Mouse (Mus musculus) granulocyte monocyte progenitor cell, adult 5-6 weeks (primary cell): Measurements from ENCODE around the gene Sytl4. TPM values are rescaled to one million over a fixed set of nuclear protein-coding genes. Genes with fewer than 3 reads are reported as not detected.

Experiments used
- ATAC-seq: replicated peaks from 2 replicates; pipeline ENCODE4 v1.8.0; 2016; ENCODE audit warnings: mild to moderate bottlenecking, moderate TSS enrichment, inconsistent platforms; ENCODE audit not compliant: poor library complexity, severe bottlenecking
- total RNA-seq, 2 experiments: library from RNA; stranded (forward) in 1 of 2; stranded (reverse) in 1 of 2; fragments of 200-712, 200-1000 nt in 1 of 2; fragments of >200 nt in 1 of 2; fragmentation: Nextera tagmentation in 1 of 2; gene quantifications; 2 replicates each; pipeline ENCODE4 v1.2.3; 2014 to 2017

Gene Sytl4
- total RNA-seq (2014; fragmentation: Nextera tagmentation) (1.5 and 1.7 TPM in 2 replicates), total RNA-seq (2017) (3.1 and 4.9 TPM in 2 replicates)

GRCm38 (mm10) chrX:133981231-133982002 is at the start of gene Sytl4:
Sytl4 (minus strand) TSS chrX:133981812.
- peak; percentile 72 for ATAC-seq

- ATAC-seq: no peak
These were observed 39.1 kb upstream of the Sytl4 start for GRCm38 (mm10) chrX:134020664-134021063.

- ATAC-seq: peak; percentile 97
These were observed 37.4 kb upstream of the Sytl4 start for GRCm38 (mm10) chrX:134019005-134019404.

- ATAC-seq: no peak
These were observed 14.3 kb upstream of the Sytl4 start for GRCm38 (mm10) chrX:133995866-133996265.

GRCm38 (mm10) chrX:133964615-133965014 is 17.0 kb downstream of the Sytl4 start:
- ATAC-seq: no peak

- ATAC-seq: peak; percentile 14; the same call in 1 of the 2 replicates
These were observed 21.0 kb downstream of the Sytl4 start for GRCm38 (mm10) chrX:133960617-133961016.

GRCm38 (mm10) chrX:133954661-133955060 is 27.0 kb downstream of the Sytl4 start:
- no peak for ATAC-seq

GRCm38 (mm10) chrX:133947427-133947826 is 34.2 kb downstream of the Sytl4 start:
- ATAC-seq: peak; percentile 97

- no peak for ATAC-seq
These were observed 42.1 kb downstream of the Sytl4 start for GRCm38 (mm10) chrX:133939561-133939960.

GRCm38 (mm10) chrX:133936605-133937225 is 44.9 kb downstream of the Sytl4 start:
- ATAC-seq: no peak

GRCm38 (mm10) chrX:133931302-133932013 is 50.2 kb downstream of the Sytl4 start:
- peak; percentile 59; the same call in 1 of the 2 replicates for ATAC-seq

- peak; percentile 69 for ATAC-seq
These were observed 54.9 kb downstream of the Sytl4 start for GRCm38 (mm10) chrX:133926760-133927159.

GRCm38 (mm10) chrX:133921187-133921586 is 60.4 kb downstream of the Sytl4 start:
- ATAC-seq: peak; percentile 52; the same call in 1 of the 2 replicates

- ATAC-seq: no peak
These were observed 67.4 kb downstream of the Sytl4 start for GRCm38 (mm10) chrX:133914219-133914618.

- no peak for ATAC-seq
These were observed 68.6 kb downstream of the Sytl4 start for GRCm38 (mm10) chrX:133913006-133913405.

- no peak for ATAC-seq
These were observed 70.1 kb downstream of the Sytl4 start for GRCm38 (mm10) chrX:133911397-133912103.

- no peak for ATAC-seq
These were observed 73.4 kb downstream of the Sytl4 start, which contains the start of gene Srpx2 for GRCm38 (mm10) chrX:133908261-133908660. Srpx2 (plus strand) TSS chrX:133908426.

GRCm38 (mm10) chrX:133898014-133898542 is 83.5 kb downstream of the Sytl4 start, which contains the start of gene Tspan6:
Tspan6 (minus strand) TSS chrX:133898429.
- ATAC-seq: peak; percentile 96

- no peak for ATAC-seq
These were observed 93.5 kb downstream of the Sytl4 start for GRCm38 (mm10) chrX:133888111-133888510.

GRCm38 (mm10) chrX:133887308-133887707 is 94.3 kb downstream of the Sytl4 start:
- peak; percentile 63 for ATAC-seq
